Mouse (Mus musculus): Measurements from ENCODE around the gene Lfng. TPM values are rescaled to one million over a fixed set of nuclear protein-coding genes. Genes with fewer than 3 reads are reported as not detected.

The Lfng gene
- total and polyA plus RNA-seq, 3 experiments = not detected

- no peak for TF ChIP-seq JUN (IDR thresholded peaks at IDR 0.05; ENCODE audit: insufficient read depth, low read depth, low read length)
- no peak for TF ChIP-seq BHLHE40 (IDR thresholded peaks at IDR 0.05; ENCODE audit: low read depth, low read length)
- no peak for TF ChIP-seq ZC3H11A (IDR thresholded peaks at IDR 0.05; ENCODE audit: low read depth, low read length)
- no peak for TF ChIP-seq USF2 (conservative IDR thresholded peaks at IDR 0.05; ENCODE audit: low read depth, low read length)
- TF ChIP-seq CHD1 (IDR thresholded peaks at IDR 0.05; ENCODE audit: low read depth, low read length) = no peak
- TF ChIP-seq USF1 (IDR thresholded peaks at IDR 0.05; ENCODE audit: low read depth, low read length) = no peak
- TF ChIP-seq MYC (IDR thresholded peaks at IDR 0.05; ENCODE audit: low read depth, low read length) = no peak
- no peak for TF ChIP-seq ZMIZ1 (IDR thresholded peaks at IDR 0.05; ENCODE audit: low read depth, low read length)
- no peak for TF ChIP-seq MAX (IDR thresholded peaks at IDR 0.05; ENCODE audit: low read length)
- DNase-seq (ENCODE audit: extremely low read depth) = no peak
- Histone ChIP-seq H3K27me3 (replicated peaks) (peaks cover 48% of the 10 kb centered on the region), H3K9me3 (replicated peaks; ENCODE audit: low read length) (peaks cover 2% of the 10 kb centered on the region), H3K27ac (ENCODE audit: insufficient read depth, low read depth) (no peak overlapping the region), H3K9ac (ENCODE audit: insufficient read depth, low read depth) (no peak overlapping the region), H3K4me3 (replicated peaks in 1 of 3; ENCODE audit: low read depth in 2 of 3, low read length in 2 of 3, poor library complexity in 1 of 3) (no peak overlapping the region), H3K4me1 (ENCODE audit: control insufficient read depth in 1 of 2, insufficient read depth in 2 of 2) (peaks cover 0 to 19% of the 10 kb centered on the region in 2 experiments; a peak in 2 of 4 replicates), H3K79me2 (replicated peaks; ENCODE audit: control insufficient read depth, extremely low read depth, insufficient read depth, poor library complexity, severe bottlenecking) (no peaks in the 10 kb centered on the region), H3K36me3 (replicated peaks in 1 of 2; ENCODE audit: control insufficient read depth in 1 of 2, insufficient read depth in 1 of 2, low read length in 1 of 2) (no peaks in the 10 kb centered on the region), H3K4me2 (ENCODE audit: insufficient read depth, low read depth, poor library complexity, severe bottlenecking) (no peak overlapping the region)
- dilution Hi-C loops (cut with MboI; ENCODE audit: extremely low pct_ligation_motif_present, extremely low pct_unique_long_range_greater_than_20kb, low sequenced_read_pairs) (no loop called here), in situ Hi-C loops (cut with MboI; ENCODE audit: low pct_ligation_motif_present, low pct_unique_long_range_greater_than_20kb, low sequenced_read_pairs) (no loop called here)
These were observed 27.3 kb upstream of the Lfng start for GRCm38 (mm10) chr5:140579771-140580170.

- TF ChIP-seq GABPA (IDR thresholded peaks at IDR 0.05; ENCODE audit: insufficient replicate concordance, low read depth, low read length) = no peak
- Histone ChIP-seq H3K36me3 (replicated peaks in 1 of 2; ENCODE audit: control insufficient read depth in 1 of 2, insufficient read depth in 1 of 2, low read length in 1 of 2) (no peaks in the 10 kb centered on the region), H3K27me3 (replicated peaks) (peaks cover 56% of the 10 kb centered on the region), H3K79me2 (replicated peaks; ENCODE audit: control insufficient read depth, extremely low read depth, insufficient read depth, poor library complexity, severe bottlenecking) (no peaks in the 10 kb centered on the region), H3K4me3 (replicated peaks in 1 of 3; ENCODE audit: low read depth in 2 of 3, low read length in 2 of 3, poor library complexity in 1 of 3) (no peak overlapping the region), H3K9ac (ENCODE audit: insufficient read depth, low read depth) (no peak overlapping the region), H3K4me1 (ENCODE audit: control insufficient read depth in 1 of 2, insufficient read depth in 2 of 2) (peaks cover 0 to 19% of the 10 kb centered on the region in 2 experiments; a peak in 2 of 4 replicates), H3K27ac (ENCODE audit: insufficient read depth, low read depth) (no peak overlapping the region), H3K4me2 (ENCODE audit: insufficient read depth, low read depth, poor library complexity, severe bottlenecking) (no peak overlapping the region), H3K9me3 (replicated peaks; ENCODE audit: low read length) (no peaks in the 10 kb centered on the region)
- in situ Hi-C loops (cut with MboI; ENCODE audit: low pct_ligation_motif_present, low pct_unique_long_range_greater_than_20kb, low sequenced_read_pairs) = no loop called here
- dilution Hi-C loops (cut with MboI; ENCODE audit: extremely low pct_ligation_motif_present, extremely low pct_unique_long_range_greater_than_20kb, low sequenced_read_pairs) = no loop called here
- DNase-seq (ENCODE audit: extremely low read depth) = no peak
These were observed 25.6 kb upstream of the Lfng start for GRCm38 (mm10) chr5:140581569-140581968.

- in situ Hi-C loops (cut with MboI; ENCODE audit: low pct_ligation_motif_present, low pct_unique_long_range_greater_than_20kb, low sequenced_read_pairs) = no loop called here
These were observed 24.0 kb upstream of the Lfng start for GRCm38 (mm10) chr5:140582995-140583731.

More at GRCm38 (mm10) chr5:140582995-140583731, 24.0 kb upstream of the Lfng start:
- Histone ChIP-seq H3K9me3 (replicated peaks; ENCODE audit: low read length) (no peaks in the 10 kb centered on the region), H3K4me1 (ENCODE audit: control insufficient read depth in 1 of 2, insufficient read depth in 2 of 2) (peaks cover 0 to 19% of the 10 kb centered on the region in 2 experiments; a peak in 2 of 4 replicates), H3K9ac (ENCODE audit: insufficient read depth, low read depth) (no peak overlapping the region), H3K27me3 (replicated peaks) (peaks cover 60% of the 10 kb centered on the region), H3K4me2 (ENCODE audit: insufficient read depth, low read depth, poor library complexity, severe bottlenecking) (no peak overlapping the region), H3K36me3 (replicated peaks in 1 of 2; ENCODE audit: control insufficient read depth in 1 of 2, insufficient read depth in 1 of 2, low read length in 1 of 2) (no peaks in the 10 kb centered on the region), H3K27ac (ENCODE audit: insufficient read depth, low read depth) (no peak overlapping the region), H3K79me2 (replicated peaks; ENCODE audit: control insufficient read depth, extremely low read depth, insufficient read depth, poor library complexity, severe bottlenecking) (no peaks in the 10 kb centered on the region), H3K4me3 (replicated peaks in 1 of 3; ENCODE audit: low read depth in 2 of 3, low read length in 2 of 3, poor library complexity in 1 of 3) (no peak overlapping the region)
- no peak for TF ChIP-seq USF2 (conservative IDR thresholded peaks at IDR 0.05; ENCODE audit: low read depth, low read length)
- no peak for TF ChIP-seq CHD1 (IDR thresholded peaks at IDR 0.05; ENCODE audit: low read depth, low read length)
- no peak for TF ChIP-seq MYC (IDR thresholded peaks at IDR 0.05; ENCODE audit: low read depth, low read length)
- no peak for TF ChIP-seq POLR2A (IDR thresholded peaks at IDR 0.05; ENCODE audit: low read depth, low read length)
- no peak for TF ChIP-seq MEF2A (IDR thresholded peaks at IDR 0.05; ENCODE audit: borderline replicate concordance, low read depth, low read length)
- no peak for TF ChIP-seq IRF4 (IDR thresholded peaks at IDR 0.05; ENCODE audit: low read depth, low read length)
- no peak for TF ChIP-seq ZNF384 (IDR thresholded peaks at IDR 0.05; ENCODE audit: low read depth, low read length)
- no peak for TF ChIP-seq MAX (IDR thresholded peaks at IDR 0.05; ENCODE audit: low read length)
- no peak for TF ChIP-seq KAT2A (IDR thresholded peaks at IDR 0.05; ENCODE audit: insufficient replicate concordance, low read length)
- TF ChIP-seq MAZ (IDR thresholded peaks at IDR 0.05; ENCODE audit: low read depth, low read length) = no peak
- TF ChIP-seq ELF1 (IDR thresholded peaks at IDR 0.05; ENCODE audit: low read depth, low read length) = no peak
- no peak for TF ChIP-seq POLR2AphosphoS2 (IDR thresholded peaks at IDR 0.05; ENCODE audit: low read depth, low read length)
- TF ChIP-seq ZMIZ1 (IDR thresholded peaks at IDR 0.05; ENCODE audit: low read depth, low read length) = no peak
- no peak for TF ChIP-seq MXI1 (IDR thresholded peaks at IDR 0.05; ENCODE audit: low read depth, low read length)
- TF ChIP-seq CHD2 (IDR thresholded peaks at IDR 0.05; ENCODE audit: low read length) = no peak
- no peak for TF ChIP-seq JUND (conservative IDR thresholded peaks at IDR 0.05; ENCODE audit: low read depth, low read length)
- no peak for TF ChIP-seq NRF1 (IDR thresholded peaks at IDR 0.05; ENCODE audit: low read depth, low read length)
- dilution Hi-C loops (cut with MboI; ENCODE audit: extremely low pct_ligation_motif_present, extremely low pct_unique_long_range_greater_than_20kb, low sequenced_read_pairs) = no loop called here
- no peak for DNase-seq (ENCODE audit: extremely low read depth)

Measured in CH12.LX (cell line).